Comparison of ENCODE assay signal across 21 mouse cellular contexts in genomic region chr16:91217077-91217476, GRCm38 (mm10). TPM values are rescaled to one million over a fixed set of nuclear protein-coding genes. Genes with fewer than 3 reads are reported as not detected.
DNase-seq lines count a peak whose midpoint lies in the region; ATAC-seq and TF ChIP-seq lines count a peak whose summit lies in the region.
"Had no signal": no experiment of that assay in that cellular context is flagged by ENCODE, and none has a peak within 500 bp of the region (broad histone marks: within the 10 kb centered on the region; RNA-seq: fewer than 3 reads in every experiment).

No protein-coding gene starts in this region.

- H3K27ac ChIP-seq in hindbrain, postnatal 0 days: no peak overlapping the region
- no peak overlapping the region for H3K27ac ChIP-seq in hindbrain, embryonic 10.5 days
- H3K27ac ChIP-seq in midbrain, postnatal 0 days (ENCODE audit: low read depth, low read length): no peak overlapping the region
- no peak overlapping the region for H3K27ac ChIP-seq in midbrain, embryonic 15.5 days
- H3K27ac ChIP-seq in ES-Bruce4 (ENCODE audit: insufficient read depth, low read length): no peak overlapping the region
- no peak overlapping the region for H3K27ac ChIP-seq in small intestine, adult 2 months (ENCODE audit: insufficient read depth, low read depth, low read length)
- no peak overlapping the region for H3K27ac ChIP-seq in embryonic facial prominence, embryonic 10.5 days (replicated peaks)
- H3K27ac ChIP-seq: heart, embryonic 15.5 days; hindbrain, embryonic 15.5 days; limb, embryonic 15.5 days; stomach, embryonic 15.5 days had no signal

- no peak for TF ChIP-seq POLR2A in ES-Bruce4 (IDR thresholded peaks at IDR 0.05; ENCODE audit: insufficient read depth, low read length)
- no peak for TF ChIP-seq POLR2A in small intestine, adult 2 months (IDR thresholded peaks at IDR 0.05; ENCODE audit: low read depth, low read length)

- H3K4me2 ChIP-seq in hindbrain, postnatal 0 days (ENCODE audit: low read depth, low read length): no peak overlapping the region
- H3K4me2 ChIP-seq in midbrain, postnatal 0 days (ENCODE audit: low read depth, low read length, poor library complexity, severe bottlenecking): no peak overlapping the region
- no peak overlapping the region for H3K4me2 ChIP-seq in midbrain, embryonic 15.5 days
- H3K4me2 ChIP-seq: heart, embryonic 15.5 days; hindbrain, embryonic 15.5 days; limb, embryonic 15.5 days; stomach, embryonic 15.5 days had no signal

- no peak for TF ChIP-seq EP300 in ES-Bruce4 (IDR thresholded peaks at IDR 0.05; ENCODE audit: insufficient read depth, low read depth, low read length)

- TF ChIP-seq CTCF in hindbrain, postnatal 0 days (IDR thresholded peaks at IDR 0.05; ENCODE audit: low read depth): peak; percentile 56
- TF ChIP-seq CTCF in midbrain, postnatal 0 days (IDR thresholded peaks at IDR 0.05): peak; percentile 56
- TF ChIP-seq CTCF in ES-Bruce4 (IDR thresholded peaks at IDR 0.05; ENCODE audit: low read depth, low read length): peak; percentile 67
- peak; percentile 19; the same call in 1 of the 2 replicates for TF ChIP-seq CTCF in small intestine, adult 2 months (IDR thresholded peaks at IDR 0.05; ENCODE audit: extremely low read depth, insufficient read length, insufficient replicate concordance, low read depth, low read length)

- H3K27me3 ChIP-seq in hindbrain, postnatal 0 days (ENCODE audit: insufficient read depth, low read length): peaks cover 70% of the 10 kb centered on the region
- peaks cover 100% of the 10 kb centered on the region for H3K27me3 ChIP-seq in hindbrain, embryonic 10.5 days (ENCODE audit: insufficient read depth, poor library complexity, severe bottlenecking)
- peaks cover 79% of the 10 kb centered on the region for H3K27me3 ChIP-seq in midbrain, postnatal 0 days (ENCODE audit: insufficient read depth, low read length)
- peaks cover 81% of the 10 kb centered on the region for H3K27me3 ChIP-seq in midbrain, embryonic 15.5 days (replicated peaks)
- no peaks in the 10 kb centered on the region for H3K27me3 ChIP-seq in ES-Bruce4 (ENCODE audit: control insufficient read depth, insufficient read depth, low read length, poor library complexity, severe bottlenecking)
- peaks cover 34% of the 10 kb centered on the region for H3K27me3 ChIP-seq in small intestine, adult 2 months (ENCODE audit: control insufficient read depth, insufficient read depth, low read length)
- peaks cover 100% of the 10 kb centered on the region for H3K27me3 ChIP-seq in embryonic facial prominence, embryonic 10.5 days (replicated peaks; ENCODE audit: low read depth, poor library complexity, severe bottlenecking)

- H3K9me3 ChIP-seq in hindbrain, postnatal 0 days (ENCODE audit: low read length): peaks cover 4% of the 10 kb centered on the region; the same call in 1 of the 2 replicates
- H3K9me3 ChIP-seq in hindbrain, embryonic 10.5 days: peaks cover 8% of the 10 kb centered on the region
- no peaks in the 10 kb centered on the region for H3K9me3 ChIP-seq in midbrain, postnatal 0 days (ENCODE audit: low read length)
- no peaks in the 10 kb centered on the region for H3K9me3 ChIP-seq in midbrain, embryonic 15.5 days
- H3K9me3 ChIP-seq in ES-Bruce4 (replicated peaks; ENCODE audit: control insufficient read depth, insufficient read depth, low read length, poor library complexity, severe bottlenecking): no peaks in the 10 kb centered on the region
- H3K9me3 ChIP-seq in embryonic facial prominence, embryonic 10.5 days: peaks cover 4% of the 10 kb centered on the region
- H3K9me3 ChIP-seq: stomach, embryonic 15.5 days had no signal

- H3K4me3 ChIP-seq in hindbrain, postnatal 0 days (ENCODE audit: low read length): no peak overlapping the region
- no peak overlapping the region for H3K4me3 ChIP-seq in hindbrain, embryonic 10.5 days
- no peak overlapping the region for H3K4me3 ChIP-seq in midbrain, postnatal 0 days (ENCODE audit: low read depth, low read length)
- no peak overlapping the region for H3K4me3 ChIP-seq in midbrain, embryonic 15.5 days
- H3K4me3 ChIP-seq in ES-Bruce4 (ENCODE audit: low read depth, low read length): no peak overlapping the region
- no peak overlapping the region for H3K4me3 ChIP-seq in small intestine, adult 2 months (ENCODE audit: low read depth, low read length)
- H3K4me3 ChIP-seq in embryonic facial prominence, embryonic 10.5 days: no peak overlapping the region
- H3K4me3 ChIP-seq: heart, embryonic 15.5 days; hindbrain, embryonic 15.5 days; limb, embryonic 15.5 days; stomach, embryonic 15.5 days had no signal

- no peak for ATAC-seq in hindbrain, postnatal 0 days
- ATAC-seq in midbrain, postnatal 0 days (ENCODE audit: low FRiP score): no peak
- no peak for ATAC-seq in midbrain, embryonic 15.5 days (replicated peaks)
- ATAC-seq: CD4-positive, CD25-positive, alpha-beta regulatory T cell, adult 4 months; forebrain, embryonic 14.5 days had no signal

- H3K9ac ChIP-seq in hindbrain, postnatal 0 days (replicated peaks; ENCODE audit: low read length): no peak overlapping the region
- H3K9ac ChIP-seq in midbrain, postnatal 0 days (replicated peaks; ENCODE audit: low read length, poor library complexity, severe bottlenecking): no peak overlapping the region
- no peak overlapping the region for H3K9ac ChIP-seq in midbrain, embryonic 15.5 days
- H3K9ac ChIP-seq in ES-Bruce4 (ENCODE audit: low read depth, poor library complexity, severe bottlenecking): no peak overlapping the region
- H3K9ac ChIP-seq: heart, embryonic 15.5 days; hindbrain, embryonic 15.5 days; limb, embryonic 15.5 days; stomach, embryonic 15.5 days had no signal

- no peak for DNase-seq in hindbrain, postnatal 0 days (ENCODE audit: low spot score)
- DNase-seq in hindbrain, embryonic 10.5 days (ENCODE audit: low spot score): no peak
- no peak for DNase-seq in midbrain, postnatal 0 days (ENCODE audit: low spot score)
- DNase-seq in embryonic facial prominence, embryonic 10.5 days (ENCODE audit: low spot score): no peak
- DNase-seq: cerebellum, adult 11 months; heart, adult 18-20 months; layer of hippocampus, adult 9-11 months; spleen, adult 18-20 months had no signal

- 34% methylated on average over 6 of the region's 6 CpGs for WGBS in hindbrain, postnatal 0 days
- WGBS in hindbrain, embryonic 10.5 days: 42% methylated on average over 6 of the region's 6 CpGs
- WGBS in midbrain, postnatal 0 days: 46% methylated on average over 6 of the region's 6 CpGs
- 45% methylated on average over 6 of the region's 6 CpGs for WGBS in midbrain, embryonic 15.5 days
- WGBS in small intestine, adult 2 months: 26% methylated on average over 6 of the region's 6 CpGs
- 41% methylated on average over 6 of the region's 6 CpGs for WGBS in embryonic facial prominence, embryonic 10.5 days

- H3K36me3 ChIP-seq in hindbrain, postnatal 0 days (ENCODE audit: insufficient read depth, low read length): no peaks in the 10 kb centered on the region
- H3K36me3 ChIP-seq in hindbrain, embryonic 10.5 days: no peaks in the 10 kb centered on the region
- no peaks in the 10 kb centered on the region for H3K36me3 ChIP-seq in midbrain, postnatal 0 days (ENCODE audit: insufficient read depth, low read length)
- H3K36me3 ChIP-seq in midbrain, embryonic 15.5 days (replicated peaks): no peaks in the 10 kb centered on the region
- no peaks in the 10 kb centered on the region for H3K36me3 ChIP-seq in ES-Bruce4 (ENCODE audit: control insufficient read depth, insufficient read depth, low read length, poor library complexity, severe bottlenecking)
- H3K36me3 ChIP-seq in small intestine, adult 2 months (ENCODE audit: control insufficient read depth, insufficient read depth, low read length): no peaks in the 10 kb centered on the region
- no peaks in the 10 kb centered on the region for H3K36me3 ChIP-seq in embryonic facial prominence, embryonic 10.5 days (replicated peaks)
- H3K36me3 ChIP-seq: heart, embryonic 15.5 days; hindbrain, embryonic 15.5 days; limb, embryonic 15.5 days; stomach, embryonic 15.5 days had no signal

- no peaks in the 10 kb centered on the region for H3K4me1 ChIP-seq in hindbrain, postnatal 0 days (ENCODE audit: insufficient read depth, low read length)
- peaks cover 18% of the 10 kb centered on the region for H3K4me1 ChIP-seq in hindbrain, embryonic 10.5 days (replicated peaks)
- peaks cover 3% of the 10 kb centered on the region; the same call in 1 of the 2 replicates for H3K4me1 ChIP-seq in midbrain, postnatal 0 days (ENCODE audit: insufficient read depth, low read length)
- peaks cover 13% of the 10 kb centered on the region for H3K4me1 ChIP-seq in midbrain, embryonic 15.5 days
- peaks cover 4% of the 10 kb centered on the region for H3K4me1 ChIP-seq in ES-Bruce4 (ENCODE audit: control insufficient read depth, insufficient read depth, low read length)
- no peaks in the 10 kb centered on the region for H3K4me1 ChIP-seq in small intestine, adult 2 months (ENCODE audit: control insufficient read depth, insufficient read depth, insufficient read length, low read length)
- peaks cover 14% of the 10 kb centered on the region for H3K4me1 ChIP-seq in embryonic facial prominence, embryonic 10.5 days

RNA-seq across cellular contexts. Expression of gene Olig2, which starts 8.2 kb away (rescaled TPM):
- total RNA-seq in hindbrain, postnatal 0 days (2014; rRNA removed): 58.7 and 66.3 TPM in 2 replicates
- polyA plus RNA-seq in hindbrain, postnatal 0 days (2015; fragmentation: Nextera tagmentation; extraction: Ambion mirVana): 16.0 and 17.3 TPM in 2 replicates
- 1.4 and 1.9 TPM in 2 replicates for polyA plus RNA-seq in hindbrain, embryonic 10.5 days (2016; fragmentation: Nextera tagmentation; extraction: Ambion mirVana)
- total RNA-seq in midbrain, postnatal 0 days (2014; rRNA removed): 36.0 and 58.4 TPM in 2 replicates
- polyA plus RNA-seq in midbrain, postnatal 0 days (2015; fragmentation: Nextera tagmentation; extraction: Ambion mirVana): 13.3 and 15.7 TPM in 2 replicates
- 10.4 and 10.7 TPM in 2 replicates for polyA plus RNA-seq in midbrain, embryonic 15.5 days (2015; fragmentation: Nextera tagmentation; extraction: Ambion mirVana)
- polyA plus RNA-seq in ES-Bruce4 (2011; ENCODE audit: insufficient read depth, insufficient read length, low read depth, missing spikeins): 25.8 and 26.2 TPM in 2 replicates
- not detected in 2 replicates for polyA plus RNA-seq in small intestine, adult 2 months (2012; rRNA removed)
- 2.3 and 3.4 TPM in 2 replicates for polyA plus RNA-seq in embryonic facial prominence, embryonic 10.5 days (2016; fragmentation: Nextera tagmentation; extraction: Ambion mirVana)
- total RNA-seq: gastrocnemius, adult 18-20 months; heart, adult 18-20 months had no signal
- polyA plus RNA-seq: CD4-positive, CD25-positive, alpha-beta regulatory T cell, adult 4 months; heart, embryonic 15.5 days; kidney, embryonic 16.5 days; limb, embryonic 15.5 days; lung, embryonic 16.5 days; stomach, embryonic 15.5 days; urinary bladder, adult 2 months had no signal

RNA-seq across cellular contexts. Expression of gene Olig1, which starts 52.5 kb away (rescaled TPM):
- 240 and 249 TPM in 2 replicates for total RNA-seq in hindbrain, postnatal 0 days (2014; rRNA removed)
- 199 and 227 TPM in 2 replicates for polyA plus RNA-seq in hindbrain, postnatal 0 days (2015; fragmentation: Nextera tagmentation; extraction: Ambion mirVana)
- 1.4 and 1.5 TPM in 2 replicates for polyA plus RNA-seq in hindbrain, embryonic 10.5 days (2016; fragmentation: Nextera tagmentation; extraction: Ambion mirVana)
- 153 and 196 TPM in 2 replicates for total RNA-seq in midbrain, postnatal 0 days (2014; rRNA removed)
- 167 and 180 TPM in 2 replicates for polyA plus RNA-seq in midbrain, postnatal 0 days (2015; fragmentation: Nextera tagmentation; extraction: Ambion mirVana)
- polyA plus RNA-seq in midbrain, embryonic 15.5 days (2015; fragmentation: Nextera tagmentation; extraction: Ambion mirVana): 79.2 and 81.5 TPM in 2 replicates
- polyA plus RNA-seq in ES-Bruce4 (2011; ENCODE audit: insufficient read depth, insufficient read length, low read depth, missing spikeins): 43.8 and 44.3 TPM in 2 replicates
- polyA plus RNA-seq in small intestine, adult 2 months (2012; rRNA removed): 0.09 TPM in 1 of 2 replicates, not detected in the other
- 1.9 and 3.3 TPM in 2 replicates for polyA plus RNA-seq in embryonic facial prominence, embryonic 10.5 days (2016; fragmentation: Nextera tagmentation; extraction: Ambion mirVana)
- total RNA-seq: gastrocnemius, adult 18-20 months had no signal
- polyA plus RNA-seq: CD4-positive, CD25-positive, alpha-beta regulatory T cell, adult 4 months; lung, embryonic 16.5 days had no signal

Comparison
In these comparisons a context has a peak if more than half of its experiments do, and no peak if none do; other contexts are left out.
1. RNA of gene Olig1, which starts 52.5 kb away (polyA plus RNA-seq): 199 to 227 TPM in hindbrain, postnatal 0 days, 167 to 180 TPM in midbrain, postnatal 0 days, 79.2 to 81.5 TPM in midbrain, embryonic 15.5 days and 43.8 to 44.3 TPM in ES-Bruce4; 1.9 to 3.3 TPM in embryonic facial prominence, embryonic 10.5 days, 1.4 to 1.5 TPM in hindbrain, embryonic 10.5 days and 0.09 TPM in small intestine, adult 2 months; every median in the first group is over 10 times any median in the second.
2. Peak in every context shown above with its lines, with median percentiles within 50 percentile points of each other: CTCF ChIP-seq.